Mouse (Mus musculus) heart, embryonic 10.5 days (tissue): ENCODE results near the gene Sipa1l1. TPM values are rescaled to one million over a fixed set of nuclear protein-coding genes. Genes with fewer than 3 reads are reported as not detected.
A peak's percentile ranks its signal among the peaks of the same experiment; 100 is the strongest.

Source experiments
- DNase-seq: peaks from one replicate; pipeline ENCODE4 v3.0.0-alpha.2; 2017; ENCODE audit warnings: low spot score
- H3K27ac ChIP-seq: fragments of 300-500 bp; sonication (generic); 2 replicates; pipeline ENCODE4 v1.5.1; 2016; ENCODE audit warnings: mild to moderate bottlenecking
- H3K27me3 ChIP-seq: fragments of 300-500 bp; sonication (generic); 2 replicates; pipeline ENCODE4 v1.6.1; 2016; ENCODE audit warnings: mild to moderate bottlenecking; ENCODE audit not compliant: poor library complexity, insufficient read depth, severe bottlenecking
- H3K36me3 ChIP-seq: fragments of 300-500 bp; sonication (generic); 2 replicates; pipeline ENCODE4 v1.6.1; 2016; ENCODE audit warnings: mild to moderate bottlenecking, moderate library complexity
- H3K4me1 ChIP-seq: fragments of 300-500 bp; sonication (generic); 2 replicates; pipeline ENCODE4 v1.6.1; 2016; ENCODE audit warnings: mild to moderate bottlenecking
- H3K4me3 ChIP-seq: fragments of 300-500 bp; sonication (generic); 2 replicates; pipeline ENCODE4 v1.5.1; 2016; ENCODE audit warnings: mild to moderate bottlenecking, moderate library complexity
- H3K9me3 ChIP-seq: fragments of 300-500 bp; sonication (generic); 2 replicates; pipeline ENCODE4 v1.6.1; 2016; ENCODE audit warnings: mild to moderate bottlenecking, moderate library complexity
- WGBS: fragments of 180-500 bp; shearing (Covaris S2); methylation state at CpG from one replicate; pipeline ENCODE4 v1.1.7; 2016; 5-methylcytosine and 5-hydroxymethylcytosine counted together
- polyA plus RNA-seq: library from polyadenylated mRNA; unstranded; fragments of >200 nt; fragmentation: Nextera tagmentation; extraction: Ambion mirVana; gene quantifications from 2 replicates; pipeline ENCODE4 v1.2.1, GENCODE M21; 2016

Sipa1l1 gene
- polyA plus RNA-seq, 1 experiment from 2014 or later, result 35.2 TPM

- H3K4me3 ChIP-seq, result no peak overlapping the region
- DNase-seq, result peak; percentile 50
- peaks cover 56% of the 10 kb centered on the region for H3K4me1 ChIP-seq
- no peaks in the 10 kb centered on the region for H3K9me3 ChIP-seq
- H3K36me3 ChIP-seq, result 0 out of 2 replicates have a peak, but pooled peaks cover 2% of the 10 kb centered on the region
- 80% methylated on average over 6 of the region's 6 CpGs for WGBS
- no peaks in the 10 kb centered on the region for H3K27me3 ChIP-seq
- H3K27ac ChIP-seq, result no peak overlapping the region
These were observed 181.8 kb downstream of the Sipa1l1 start for GRCm38 (mm10) chr12:82350891-82351290.

GRCm38 (mm10) chr12:82353660-82354059, 184.5 kb downstream of the Sipa1l1 start:
- Histone ChIP-seq H3K9me3 (no peaks in the 10 kb centered on the region), H3K4me1 (peaks cover 63% of the 10 kb centered on the region), H3K27ac (peak overlapping the region; percentile 24; the same call in 1 of the 2 replicates), H3K27me3 (no peaks in the 10 kb centered on the region), H3K36me3 (peaks cover 12% of the 10 kb centered on the region), H3K4me3 (no peak overlapping the region)
- DNase-seq, result peak; percentile 33
- WGBS, result 66% methylated on average over 2 of the region's 2 CpGs

- no peaks in the 10 kb centered on the region for H3K9me3 ChIP-seq
- H3K27ac ChIP-seq, result peak overlapping the region; percentile 83
- no peaks in the 10 kb centered on the region for H3K27me3 ChIP-seq
- H3K4me1 ChIP-seq, result peaks cover 53% of the 10 kb centered on the region
- DNase-seq, result peak; percentile 83
- WGBS, result 29% methylated on average over 10 of the region's 10 CpGs
- H3K4me3 ChIP-seq, result 0 out of 2 replicates have a peak overlapping the region, but pooled peaks have one; percentile 15
- peaks cover 15% of the 10 kb centered on the region for H3K36me3 ChIP-seq
These were observed 186.5 kb downstream of the Sipa1l1 start for GRCm38 (mm10) chr12:82355419-82356149.

GRCm38 (mm10) chr12:82356476-82356875, 187.4 kb downstream of the Sipa1l1 start:
- peaks cover 15% of the 10 kb centered on the region for H3K36me3 ChIP-seq
- H3K27me3 ChIP-seq, result no peaks in the 10 kb centered on the region
- H3K4me3 ChIP-seq, result no peak overlapping the region
- peak overlapping the region; percentile 67 for H3K27ac ChIP-seq
- H3K4me1 ChIP-seq, result peaks cover 45% of the 10 kb centered on the region
- H3K9me3 ChIP-seq, result no peaks in the 10 kb centered on the region
- 13% methylated on average over 2 of the region's 2 CpGs for WGBS
- DNase-seq, result peak; percentile 48

- DNase-seq, result peak; percentile 53
- peaks cover 42% of the 10 kb centered on the region for H3K4me1 ChIP-seq
- H3K9me3 ChIP-seq, result no peaks in the 10 kb centered on the region
- no peaks in the 10 kb centered on the region for H3K27me3 ChIP-seq
- WGBS, result 77% methylated on average over 5 of the region's 5 CpGs
- peak overlapping the region; percentile 67 for H3K27ac ChIP-seq
- H3K4me3 ChIP-seq, result no peak overlapping the region
- peaks cover 15% of the 10 kb centered on the region for H3K36me3 ChIP-seq
These were observed 188.3 kb downstream of the Sipa1l1 start for GRCm38 (mm10) chr12:82357431-82357830.

- peaks cover 21% of the 10 kb centered on the region for H3K4me1 ChIP-seq
- H3K27me3 ChIP-seq, result no peaks in the 10 kb centered on the region
- H3K36me3 ChIP-seq, result peaks cover 16% of the 10 kb centered on the region
- WGBS, result 85% methylated on average over 9 of the region's 9 CpGs
- H3K9me3 ChIP-seq, result no peaks in the 10 kb centered on the region
- no peak overlapping the region for H3K4me3 ChIP-seq
- H3K27ac ChIP-seq, result no peak overlapping the region
- DNase-seq, result peak; percentile 65
These were observed 193.7 kb downstream of the Sipa1l1 start for GRCm38 (mm10) chr12:82362796-82363195.

GRCm38 (mm10) chr12:82364186-82364585, 195.1 kb downstream of the Sipa1l1 start:
- H3K27me3 ChIP-seq, result no peaks in the 10 kb centered on the region
- no peak overlapping the region for H3K27ac ChIP-seq
- H3K4me3 ChIP-seq, result no peak overlapping the region
- peaks cover 20% of the 10 kb centered on the region for H3K4me1 ChIP-seq
- WGBS, result 90% methylated on average over 7 of the region's 7 CpGs
- H3K36me3 ChIP-seq, result peaks cover 5% of the 10 kb centered on the region; the same call in 1 of the 2 replicates
- H3K9me3 ChIP-seq, result no peaks in the 10 kb centered on the region
- DNase-seq, result peak; percentile 56

GRCm38 (mm10) chr12:82365276-82365875, 196.3 kb downstream of the Sipa1l1 start:
- peak overlapping the region; percentile 44; the same call in 1 of the 2 replicates for H3K27ac ChIP-seq
- H3K4me3 ChIP-seq, result no peak overlapping the region
- H3K36me3 ChIP-seq, result peaks cover 5% of the 10 kb centered on the region; the same call in 1 of the 2 replicates
- H3K9me3 ChIP-seq, result no peaks in the 10 kb centered on the region
- H3K27me3 ChIP-seq, result no peaks in the 10 kb centered on the region
- WGBS, result 39% methylated on average over 5 of the region's 5 CpGs
- peaks cover 27% of the 10 kb centered on the region for H3K4me1 ChIP-seq
- DNase-seq, result peak; percentile 73

- Histone ChIP-seq H3K36me3 (peaks cover 5% of the 10 kb centered on the region; the same call in 1 of the 2 replicates), H3K27ac (no peak overlapping the region), H3K27me3 (no peaks in the 10 kb centered on the region), H3K9me3 (no peaks in the 10 kb centered on the region), H3K4me3 (no peak overlapping the region), H3K4me1 (peaks cover 27% of the 10 kb centered on the region)
- WGBS, result 87% methylated on average over 6 of the region's 6 CpGs
- no peak for DNase-seq
These were observed 197.6 kb downstream of the Sipa1l1 start for GRCm38 (mm10) chr12:82366754-82367153.

- H3K27me3 ChIP-seq, result no peaks in the 10 kb centered on the region
- peaks cover 9% of the 10 kb centered on the region; the same call in 1 of the 2 replicates for H3K36me3 ChIP-seq
- no peaks in the 10 kb centered on the region for H3K9me3 ChIP-seq
- no peak overlapping the region for H3K4me3 ChIP-seq
- DNase-seq, result no peak
- H3K4me1 ChIP-seq, result peaks cover 27% of the 10 kb centered on the region
- H3K27ac ChIP-seq, result no peak overlapping the region
- 89% methylated on average over 2 of the region's 2 CpGs for WGBS
These were observed 198.2 kb downstream of the Sipa1l1 start for GRCm38 (mm10) chr12:82367345-82367744.

GRCm38 (mm10) chr12:82367986-82368385, 198.9 kb downstream of the Sipa1l1 start:
- Histone ChIP-seq H3K27me3 (no peaks in the 10 kb centered on the region), H3K36me3 (peaks cover 8% of the 10 kb centered on the region; the same call in 1 of the 2 replicates), H3K4me1 (peaks cover 27% of the 10 kb centered on the region), H3K9me3 (no peaks in the 10 kb centered on the region), H3K4me3 (no peak overlapping the region), H3K27ac (no peak overlapping the region)
- WGBS, result 92% methylated on average over 3 of the region's 3 CpGs
- no peak for DNase-seq

GRCm38 (mm10) chr12:82369402-82370160, 200.5 kb downstream of the Sipa1l1 start:
- H3K36me3 ChIP-seq, result peaks cover 13% of the 10 kb centered on the region; the same call in 1 of the 2 replicates
- peaks cover 34% of the 10 kb centered on the region for H3K4me1 ChIP-seq
- H3K27ac ChIP-seq, result peak overlapping the region; percentile 42; the same call in 1 of the 2 replicates
- WGBS, result 50% methylated on average over 5 of the region's 5 CpGs
- H3K4me3 ChIP-seq, result no peak overlapping the region
- H3K9me3 ChIP-seq, result no peaks in the 10 kb centered on the region
- DNase-seq, result peak; percentile 72
- no peaks in the 10 kb centered on the region for H3K27me3 ChIP-seq
